Mouse (Mus musculus) liver, embryonic 12.5 days (tissue): ENCODE results near the gene Ncln. TPM values are rescaled to one million over a fixed set of nuclear protein-coding genes. Genes with fewer than 3 reads are reported as not detected.

Source experiments
- ATAC-seq: fragments of 200-750 bp; cut with Nextera tagmentation; 2 replicates; pipeline ENCODE4 v1.8.0; 2017; ENCODE audit warnings: moderate number of reproducible peaks, mild to moderate bottlenecking, moderate library complexity
- H3K27ac ChIP-seq: fragments of 300-500 bp; sonication (generic); 2 replicates; pipeline ENCODE4 v1.5.1; 2016; ENCODE audit warnings: mild to moderate bottlenecking
- H3K27me3 ChIP-seq: fragments of 300-500 bp; sonication (generic); replicated peaks from 2 replicates; pipeline ENCODE4 v1.6.1; 2016; ENCODE audit warnings: mild to moderate bottlenecking, moderate library complexity
- H3K36me3 ChIP-seq: fragments of 300-500 bp; sonication (generic); 2 replicates; pipeline ENCODE4 v1.6.1; 2016; ENCODE audit warnings: mild to moderate bottlenecking, moderate library complexity
- H3K4me1 ChIP-seq: fragments of 300-500 bp; sonication (generic); 2 replicates; pipeline ENCODE4 v1.6.1; 2016
- H3K4me2 ChIP-seq: fragments of 300-500 bp; sonication (generic); 2 replicates; pipeline ENCODE4 v1.6.1; 2016; ENCODE audit warnings: mild to moderate bottlenecking, moderate library complexity
- H3K4me3 ChIP-seq: fragments of 300-500 bp; sonication (generic); 2 replicates; pipeline ENCODE4 v1.5.1; 2016; ENCODE audit warnings: mild to moderate bottlenecking, moderate library complexity
- H3K9ac ChIP-seq: fragments of 300-500 bp; sonication (generic); 2 replicates; pipeline ENCODE4 v1.6.1; 2016; ENCODE audit warnings: mild to moderate bottlenecking, moderate library complexity
- H3K9me3 ChIP-seq: fragments of 300-500 bp; sonication (generic); replicated peaks from 2 replicates; pipeline ENCODE4 v1.6.1; 2016; ENCODE audit warnings: mild to moderate bottlenecking, moderate library complexity
- WGBS: fragments of 180-500 bp; shearing (Covaris S2); methylation state at CpG from one replicate; pipeline ENCODE4 v1.1.7; 2016; ENCODE audit not compliant: insufficient replicate concordance; 5-methylcytosine and 5-hydroxymethylcytosine counted together
- polyA plus RNA-seq: library from polyadenylated mRNA; unstranded; fragments of >200 nt; fragmentation: Nextera tagmentation; extraction: Ambion mirVana; gene quantifications from 2 replicates; pipeline ENCODE4 v1.2.1, GENCODE M21; 2016

The Ncln gene
- polyA plus RNA-seq, 1 experiment from 2014 or later, result 62.7 TPM

- ATAC-seq, result no peak
- H3K36me3 ChIP-seq, result peaks cover 35% of the 10 kb centered on the region
- WGBS, result 61% methylated on average over 6 of the region's 6 CpGs
- H3K4me1 ChIP-seq, result peaks cover 12% of the 10 kb centered on the region
- H3K27me3 ChIP-seq, result peaks cover 38% of the 10 kb centered on the region
- no peaks in the 10 kb centered on the region for H3K9me3 ChIP-seq
- no peak overlapping the region for H3K9ac ChIP-seq
- H3K4me3 ChIP-seq, result no peak overlapping the region
- no peak overlapping the region for H3K27ac ChIP-seq
- H3K4me2 ChIP-seq, result no peak overlapping the region
These were observed 11.6 kb downstream of the Ncln start for GRCm38 (mm10) chr10:81484441-81485059.

- Histone ChIP-seq H3K9me3 (no peaks in the 10 kb centered on the region), H3K4me3 (no peak overlapping the region), H3K4me2 (no peak overlapping the region), H3K36me3 (peaks cover 29% of the 10 kb centered on the region), H3K27ac (no peak overlapping the region), H3K4me1 (peaks cover 12% of the 10 kb centered on the region), H3K9ac (no peak overlapping the region), H3K27me3 (peaks cover 39% of the 10 kb centered on the region)
- ATAC-seq, result no peak
- 14% methylated on average over 9 of the region's 9 CpGs for WGBS
These were observed 12.2 kb downstream of the Ncln start for GRCm38 (mm10) chr10:81483983-81484382.

- Histone ChIP-seq H3K9me3 (no peaks in the 10 kb centered on the region), H3K4me3 (peak within 1 kb of the TSS; percentile 46), H3K36me3 (peaks cover 14% of the 10 kb centered on the region), H3K9ac (0 out of 2 replicates have a peak within 1 kb of the TSS, but pooled peaks have one; percentile 24), H3K4me2 (peak within 1 kb of the TSS; percentile 72), H3K4me1 (peaks cover 12% of the 10 kb centered on the region), H3K27ac (no peak within 1 kb of the TSS), H3K27me3 (peaks cover 54% of the 10 kb centered on the region)
- peak; percentile 59 for ATAC-seq
- under 1% methylated on average over 31 of the region's 36 CpGs for WGBS
These were observed 13.7 kb downstream of the Ncln start, which contains the start of gene Celf5 for GRCm38 (mm10) chr10:81482533-81482889. Gene Celf5 (minus strand): TSS chr10:81482709.

GRCm38 (mm10) chr10:81481605-81482532 is 14.3 kb downstream of the Ncln start:
- H3K36me3 ChIP-seq, result peaks cover 8% of the 10 kb centered on the region
- peak overlapping the region; percentile 46 for H3K4me3 ChIP-seq
- H3K27ac ChIP-seq, result no peak overlapping the region
- H3K4me2 ChIP-seq, result peak overlapping the region; percentile 72
- no peaks in the 10 kb centered on the region for H3K9me3 ChIP-seq
- peaks cover 60% of the 10 kb centered on the region for H3K27me3 ChIP-seq
- 0 out of 2 replicates have a peak overlapping the region, but pooled peaks have one; percentile 24 for H3K9ac ChIP-seq
- peaks cover 12% of the 10 kb centered on the region for H3K4me1 ChIP-seq
- 8% methylated on average over 31 of the region's 35 CpGs for WGBS
- ATAC-seq, result no peak

- Histone ChIP-seq H3K27ac (no peak overlapping the region), H3K4me1 (no peaks in the 10 kb centered on the region), H3K4me2 (no peak overlapping the region), H3K9ac (no peak overlapping the region), H3K27me3 (peaks cover 96% of the 10 kb centered on the region), H3K4me3 (no peak overlapping the region), H3K36me3 (no peaks in the 10 kb centered on the region), H3K9me3 (no peaks in the 10 kb centered on the region)
- no peak for ATAC-seq
- 65% methylated on average over 10 of the region's 10 CpGs for WGBS
These were observed 21.7 kb downstream of the Ncln start for GRCm38 (mm10) chr10:81474461-81474860.

GRCm38 (mm10) chr10:81473003-81473451 is 23.2 kb downstream of the Ncln start:
- Histone ChIP-seq H3K4me1 (no peaks in the 10 kb centered on the region), H3K4me3 (no peak overlapping the region), H3K9me3 (no peaks in the 10 kb centered on the region), H3K9ac (no peak overlapping the region), H3K27ac (no peak overlapping the region), H3K27me3 (peaks cover 100% of the 10 kb centered on the region), H3K36me3 (no peaks in the 10 kb centered on the region), H3K4me2 (no peak overlapping the region)
- WGBS, result 6% methylated on average over 22 of the region's 22 CpGs
- no peak for ATAC-seq

GRCm38 (mm10) chr10:81472403-81473002 is 23.7 kb downstream of the Ncln start:
- Histone ChIP-seq H3K36me3 (no peaks in the 10 kb centered on the region), H3K27ac (no peak overlapping the region), H3K27me3 (peaks cover 100% of the 10 kb centered on the region), H3K4me3 (no peak overlapping the region), H3K4me1 (no peaks in the 10 kb centered on the region), H3K4me2 (no peak overlapping the region), H3K9ac (no peak overlapping the region), H3K9me3 (no peaks in the 10 kb centered on the region)
- 5% methylated on average over 14 of the region's 18 CpGs for WGBS
- ATAC-seq, result no peak

GRCm38 (mm10) chr10:81470454-81470853 is 25.7 kb downstream of the Ncln start:
- no peak for ATAC-seq
- Histone ChIP-seq H3K9me3 (no peaks in the 10 kb centered on the region), H3K4me1 (peaks cover under 1% of the 10 kb centered on the region; the same call in 1 of the 2 replicates), H3K9ac (no peak overlapping the region), H3K4me3 (no peak overlapping the region), H3K27me3 (peaks cover 100% of the 10 kb centered on the region), H3K36me3 (no peaks in the 10 kb centered on the region), H3K27ac (no peak overlapping the region), H3K4me2 (no peak overlapping the region)
- 29% methylated on average over 18 of the region's 18 CpGs for whole genome bisulfite sequencing

GRCm38 (mm10) chr10:81469253-81469652 is 26.9 kb downstream of the Ncln start:
- ATAC-seq, result no peak
- WGBS, result 67% methylated on average over 5 of the region's 5 CpGs
- H3K4me1 ChIP-seq, result peaks cover 13% of the 10 kb centered on the region

GRCm38 (mm10) chr10:81467670-81468235 is 28.4 kb downstream of the Ncln start:
- 63% methylated on average over 16 of the region's 16 CpGs for WGBS
- peaks cover 100% of the 10 kb centered on the region for H3K27me3 ChIP-seq
- peaks cover 18% of the 10 kb centered on the region for H3K4me1 ChIP-seq
- H3K9ac ChIP-seq, result no peak overlapping the region
- no peak for ATAC-seq
- no peak overlapping the region for H3K4me3 ChIP-seq
- no peak overlapping the region for H3K27ac ChIP-seq
- no peaks in the 10 kb centered on the region for H3K36me3 ChIP-seq
- H3K9me3 ChIP-seq, result no peaks in the 10 kb centered on the region
- no peak overlapping the region for H3K4me2 ChIP-seq

More at GRCm38 (mm10) chr10:81469253-81469652, 26.9 kb downstream of the Ncln start:
- no peak overlapping the region for H3K9ac ChIP-seq
- peaks cover 100% of the 10 kb centered on the region for H3K27me3 ChIP-seq
- H3K9me3 ChIP-seq, result no peaks in the 10 kb centered on the region
- no peaks in the 10 kb centered on the region for H3K36me3 ChIP-seq
- no peak overlapping the region for H3K4me2 ChIP-seq
- H3K27ac ChIP-seq, result no peak overlapping the region
- no peak overlapping the region for H3K4me3 ChIP-seq

- Histone ChIP-seq H3K4me2 (no peak overlapping the region), H3K27me3 (peaks cover 100% of the 10 kb centered on the region), H3K9me3 (no peaks in the 10 kb centered on the region), H3K4me3 (no peak overlapping the region), H3K9ac (no peak overlapping the region), H3K27ac (no peak overlapping the region), H3K36me3 (no peaks in the 10 kb centered on the region), H3K4me1 (peaks cover 25% of the 10 kb centered on the region)
- no peak for ATAC-seq
- WGBS, result 55% methylated on average over 14 of the region's 14 CpGs
These were observed 29.3 kb downstream of the Ncln start for GRCm38 (mm10) chr10:81466881-81467280.
